Mouse (Mus musculus) kidney, adult 2 months (tissue): Measurements from ENCODE around the gene Tmsb15b1.

Source experiments
- CTCF ChIP-seq: fragments of 200-500 bp; conservative IDR thresholded peaks from 2 replicates; pipeline ENCODE4 v1.5.1; 2011; ENCODE audit warnings: low read depth, mild to moderate bottlenecking, control low read depth, low read length, moderate library complexity, mixed read lengths; ENCODE audit not compliant: insufficient read depth, insufficient read length
- POLR2A ChIP-seq: fragments of 200-500 bp; IDR thresholded peaks from one replicate; pipeline ENCODE4 v1.6.1; 2011; ENCODE audit warnings: low read depth, low read length, control low read depth

DNA sequence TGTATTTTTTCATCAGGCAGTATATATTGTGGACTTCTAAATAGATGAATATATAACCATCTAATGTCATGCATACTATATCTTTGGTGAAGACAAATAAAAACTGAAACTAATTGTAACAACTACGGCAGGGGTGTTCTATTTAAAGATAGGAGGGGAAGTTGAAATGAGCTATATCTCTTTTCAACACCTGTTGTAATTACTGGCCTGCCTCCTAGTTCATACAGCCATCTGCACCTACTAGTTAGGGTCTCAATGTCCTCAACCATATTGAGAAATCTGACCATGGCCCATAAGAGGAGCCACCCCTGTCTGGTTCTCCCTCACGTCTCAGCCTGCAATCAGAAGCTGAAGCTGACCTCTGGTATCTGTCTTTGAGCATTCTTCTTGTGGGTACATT, 19.6 kb upstream of the Tmsb15b1 start:
- TF ChIP-seq POLR2A = no peak
- TF ChIP-seq CTCF = no peak
